Mouse (Mus musculus) bone marrow, adult 2 months (tissue): ENCODE results near the gene Wdsub1. TPM values are rescaled to one million over a fixed set of nuclear protein-coding genes. Genes with fewer than 3 reads are reported as not detected.

Experiments used
- H3K27ac ChIP-seq: fragments of 200-500 bp; 2 replicates; pipeline ENCODE4 v1.5.1; 2012; ENCODE audit warnings: low read depth, mild to moderate bottlenecking, control low read depth, inconsistent platforms, low read length; ENCODE audit not compliant: control insufficient read depth, poor library complexity, insufficient read depth
- H3K4me1 ChIP-seq: fragments of 200-500 bp; 2 replicates; pipeline ENCODE4 v1.6.1; 2011; ENCODE audit warnings: low read length; ENCODE audit not compliant: control insufficient read depth, insufficient read depth
- H3K4me3 ChIP-seq: fragments of 200-500 bp; replicated peaks from 2 replicates; pipeline ENCODE3; 2011; ENCODE audit warnings: mild to moderate bottlenecking, low read depth, low read length, control low read depth; ENCODE audit not compliant: control insufficient read depth
- CTCF ChIP-seq: fragments of 200-500 bp; IDR thresholded peaks from 2 replicates; pipeline ENCODE4 v1.5.1; 2011; ENCODE audit warnings: low read length, control low read depth; ENCODE audit not compliant: control insufficient read depth, insufficient read depth
- POLR2A ChIP-seq: fragments of 200-500 bp; IDR thresholded peaks from 2 replicates; pipeline ENCODE4 v1.6.1; 2011; ENCODE audit warnings: low read depth, mild to moderate bottlenecking, control low read depth, low read length, borderline replicate concordance; ENCODE audit not compliant: control insufficient read depth
- whole genome bisulfite sequencing: fragments of 180-500 bp; shearing (Covaris S2); methylation state at CpG from one replicate; pipeline ENCODE4 v1.1.7; 2018; 5-methylcytosine and 5-hydroxymethylcytosine counted together
- polyA plus RNA-seq: library from polyadenylated mRNA; stranded (reverse); fragments of >200 nt; gene quantifications from 2 replicates; pipeline ENCODE4 v1.2.4, GENCODE M21; 2011; ENCODE audit warnings: low replicate concordance; ENCODE audit not compliant: missing spikeins, insufficient read depth, insufficient read length

Wdsub1 gene
- polyA plus RNA-seq, 1 experiment: 8.0 TPM

DNA sequence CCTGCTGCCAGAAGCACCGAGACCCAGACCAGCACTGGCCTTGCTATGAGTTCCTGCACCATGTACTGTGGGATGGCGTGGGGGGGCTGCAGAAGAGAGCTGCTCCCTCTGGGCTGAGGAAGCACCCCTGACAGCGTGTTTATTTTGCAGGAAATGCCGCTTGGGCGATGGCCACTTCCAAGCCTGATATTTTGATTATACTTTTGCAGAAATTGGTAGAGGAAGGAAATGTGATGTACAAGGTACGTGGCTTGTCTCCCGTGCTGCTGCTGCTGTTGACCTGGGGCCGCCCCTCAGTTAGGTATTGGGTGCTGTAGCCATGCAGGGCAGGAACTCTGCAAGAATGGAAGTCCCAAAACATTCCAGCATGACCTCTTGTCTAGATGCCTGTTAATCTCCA is 43.6 kb downstream of the Wdsub1 start:
- Histone ChIP-seq H3K4me3 (no peak overlapping the region), H3K27ac (no peak overlapping the region), H3K4me1 (no peaks in the 10 kb centered on the region)
- 69% methylated on average over 8 of the region's 8 CpGs for WGBS
- TF ChIP-seq CTCF: no peak
- TF ChIP-seq POLR2A: no peak

- no peak for TF ChIP-seq CTCF
- no peak for TF ChIP-seq POLR2A
- Histone ChIP-seq H3K4me1 (no peaks in the 10 kb centered on the region), H3K27ac (no peak overlapping the region), H3K4me3 (no peak overlapping the region)
- 89% methylated on average over 7 of the region's 7 CpGs for WGBS
Observed at GRCm38 (mm10) chr2:59831831-59832230, 50.6 kb downstream of the Wdsub1 start.

GRCm38 (mm10) chr2:59830940-59831339 is 51.5 kb downstream of the Wdsub1 start:
- H3K4me1 ChIP-seq: no peaks in the 10 kb centered on the region
- TF ChIP-seq POLR2A (no peak), CTCF (no peak)
- H3K4me3 ChIP-seq: no peak overlapping the region
- no peak overlapping the region for H3K27ac ChIP-seq
- 83% methylated on average over 5 of the region's 5 CpGs for WGBS

- no peak overlapping the region for H3K27ac ChIP-seq
- TF ChIP-seq CTCF (0 out of 2 replicates have a peak, but pooled peaks have one; percentile 25), POLR2A (no peak)
- 63% methylated on average over 9 of the region's 9 CpGs for WGBS
- no peak overlapping the region for H3K4me3 ChIP-seq
- H3K4me1 ChIP-seq: no peaks in the 10 kb centered on the region
Observed at GRCm38 (mm10) chr2:59830151-59830550, 52.2 kb downstream of the Wdsub1 start.

GRCm38 (mm10) chr2:59829718-59830117 is 52.7 kb downstream of the Wdsub1 start:
- H3K27ac ChIP-seq: no peak overlapping the region
- H3K4me1 ChIP-seq: no peaks in the 10 kb centered on the region
- WGBS: 87% methylated on average over 7 of the region's 7 CpGs
- no peak for TF ChIP-seq POLR2A
- no peak for TF ChIP-seq CTCF
- no peak overlapping the region for H3K4me3 ChIP-seq

DNA sequence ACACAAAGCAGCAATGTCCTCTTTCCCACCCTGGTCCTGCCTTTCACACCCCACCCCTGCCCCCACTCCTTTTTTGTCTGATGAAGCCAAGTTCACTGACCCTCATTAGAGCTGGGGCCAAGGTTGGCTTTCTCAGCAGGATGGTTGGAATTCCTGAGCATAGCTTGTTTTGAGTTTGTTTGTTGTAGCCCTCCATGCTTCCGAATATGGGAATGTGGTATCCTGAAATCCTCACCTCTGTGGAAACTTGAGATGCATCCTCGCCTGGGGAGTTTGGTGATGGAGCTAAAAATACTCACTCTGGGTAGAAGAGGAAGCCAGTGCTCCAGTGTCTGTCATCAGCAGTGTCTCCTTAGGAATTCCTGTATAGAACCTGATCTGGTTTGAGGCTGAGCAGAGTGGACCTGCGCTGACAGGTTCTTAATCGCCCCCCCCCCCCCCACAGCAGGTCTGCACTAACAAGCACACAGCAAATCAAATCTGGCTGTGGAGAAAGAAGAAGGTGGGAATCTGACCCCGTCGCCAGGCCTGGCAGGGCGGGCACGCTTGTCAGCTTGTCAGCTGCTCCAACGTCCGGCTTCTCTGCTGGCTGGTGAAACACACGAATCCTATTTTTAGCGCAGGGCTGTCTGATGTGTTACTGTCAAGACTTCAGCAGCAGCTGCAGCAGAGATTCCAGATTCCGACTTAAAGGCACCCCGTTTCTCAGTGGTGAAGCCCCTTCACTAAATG is 53.4 kb downstream of the Wdsub1 start:
- no peak overlapping the region for H3K27ac ChIP-seq
- 37% methylated on average over 14 of the region's 14 CpGs for WGBS
- H3K4me3 ChIP-seq: no peak overlapping the region
- no peaks in the 10 kb centered on the region for H3K4me1 ChIP-seq
- TF ChIP-seq POLR2A: no peak
- TF ChIP-seq CTCF: no peak

GRCm38 (mm10) chr2:59828103-59828655 is 54.2 kb downstream of the Wdsub1 start:
- Histone ChIP-seq H3K4me1 (no peaks in the 10 kb centered on the region), H3K27ac (no peak overlapping the region), H3K4me3 (no peak overlapping the region)
- TF ChIP-seq POLR2A (no peak), CTCF (no peak)
- 83% methylated on average over 11 of the region's 11 CpGs for WGBS

GRCm38 (mm10) chr2:59825380-59825779 is 57.0 kb downstream of the Wdsub1 start:
- Histone ChIP-seq H3K4me1 (no peaks in the 10 kb centered on the region), H3K27ac (no peak overlapping the region), H3K4me3 (no peak overlapping the region)
- WGBS: 90% methylated on average over 4 of the region's 4 CpGs
- TF ChIP-seq CTCF (no peak), POLR2A (no peak)
